Mouse (Mus musculus) intestine, embryonic 16.5 days (tissue): ENCODE measurements around the gene Nol6. TPM values are rescaled to one million over a fixed set of nuclear protein-coding genes. Genes with fewer than 3 reads are reported as not detected.
"Not testable (repeated sequence)": the region's sequence is repeated elsewhere in the genome, so short reads cannot be mapped to it uniquely, and the experiment has no call there.

Experiments
- ATAC-seq: fragments of 200-750 bp; cut with Nextera tagmentation; 2 replicates; pipeline ENCODE4 v1.8.0; 2017; ENCODE audit warnings: moderate TSS enrichment, moderate library complexity
- H3K27ac ChIP-seq: fragments of 300-500 bp; sonication (generic); 2 replicates; pipeline ENCODE4 v1.5.1; 2014; ENCODE audit warnings: mild to moderate bottlenecking, low read length
- H3K27me3 ChIP-seq: fragments of 300-500 bp; sonication (generic); replicated peaks from 2 replicates; pipeline ENCODE4 v1.6.1; 2014; ENCODE audit warnings: low read length, control low read depth, mixed read lengths; ENCODE audit not compliant: control insufficient read depth, insufficient read depth
- H3K36me3 ChIP-seq: fragments of 300-500 bp; sonication (generic); 2 replicates; pipeline ENCODE4 v1.6.1; 2014; ENCODE audit warnings: low read length, control low read depth; ENCODE audit not compliant: control insufficient read depth, insufficient read depth
- H3K4me1 ChIP-seq: fragments of 300-500 bp; sonication (generic); 2 replicates; pipeline ENCODE4 v1.6.1; 2014; ENCODE audit warnings: low read length, control low read depth, mixed read lengths; ENCODE audit not compliant: control insufficient read depth, insufficient read depth
- H3K4me2 ChIP-seq: fragments of 300-500 bp; sonication (generic); 2 replicates; pipeline ENCODE4 v1.6.1; 2014; ENCODE audit warnings: low read depth, low read length, control low read depth
- H3K4me3 ChIP-seq: fragments of 300-500 bp; sonication (generic); 2 replicates; pipeline ENCODE4 v1.5.1; 2014; ENCODE audit warnings: mild to moderate bottlenecking, low read length
- H3K9ac ChIP-seq: fragments of 300-500 bp; sonication (generic); 2 replicates; pipeline ENCODE4 v1.6.1; 2014; ENCODE audit warnings: low read depth, low read length
- H3K9me3 ChIP-seq: fragments of 300-500 bp; sonication (generic); 2 replicates; pipeline ENCODE4 v1.6.1; 2016; ENCODE audit warnings: low read length, control low read depth; ENCODE audit not compliant: control insufficient read depth
- WGBS: fragments of 180-500 bp; shearing (Covaris S2); extraction: QIAGEN DNeasy Blood & Tissue Kit; methylation state at CpG from one replicate; pipeline ENCODE4 v1.1.7; 2014; 5-methylcytosine and 5-hydroxymethylcytosine counted together
- polyA plus RNA-seq: library from polyadenylated mRNA; unstranded; fragments of >200 nt; fragmentation: Nextera tagmentation; extraction: Ambion mirVana; gene quantifications from 2 replicates; pipeline ENCODE4 v1.2.1, GENCODE M21; 2015

Gene Nol6
- polyA plus RNA-seq, 1 experiment from 2014 or later: 20.0 TPM

- no peak for ATAC-seq
- H3K9me3 ChIP-seq: no peaks in the 10 kb centered on the region
- no peaks in the 10 kb centered on the region for H3K36me3 ChIP-seq
- H3K27ac ChIP-seq: no peak overlapping the region
- no peak overlapping the region for H3K4me3 ChIP-seq
- H3K27me3 ChIP-seq: peaks cover 6% of the 10 kb centered on the region; the same call in 1 of the 2 replicates
- 71% methylated on average over 1 of the region's 1 CpGs for WGBS
- peaks cover 31% of the 10 kb centered on the region for H3K4me1 ChIP-seq
- H3K9ac ChIP-seq: no peak overlapping the region
- no peak overlapping the region for H3K4me2 ChIP-seq
These were observed 31.3 kb downstream of the Nol6 start for GRCm38 (mm10) chr4:41092958-41093357.

- WGBS: 36% methylated on average over 3 of the region's 3 CpGs
- no peak for ATAC-seq
- H3K9ac ChIP-seq: no peak overlapping the region
These were observed 32.9 kb downstream of the Nol6 start for GRCm38 (mm10) chr4:41091391-41091790.

GRCm38 (mm10) chr4:41089705-41090104, 34.5 kb downstream of the Nol6 start:
- no peak for ATAC-seq
- WGBS: 63% methylated on average over 2 of the region's 2 CpGs
- no peaks in the 10 kb centered on the region for H3K27me3 ChIP-seq
- no peaks in the 10 kb centered on the region for H3K9me3 ChIP-seq
- H3K4me3 ChIP-seq: no peak overlapping the region
- no peaks in the 10 kb centered on the region for H3K36me3 ChIP-seq
- H3K9ac ChIP-seq: no peak overlapping the region
- peaks cover 8% of the 10 kb centered on the region for H3K4me1 ChIP-seq
- H3K27ac ChIP-seq: no peak overlapping the region
- H3K4me2 ChIP-seq: no peak overlapping the region

More at GRCm38 (mm10) chr4:41091391-41091790, 32.9 kb downstream of the Nol6 start:
- Histone ChIP-seq H3K4me1 (peaks cover 18% of the 10 kb centered on the region), H3K27ac (no peak overlapping the region), H3K36me3 (no peaks in the 10 kb centered on the region), H3K27me3 (no peaks in the 10 kb centered on the region), H3K4me3 (no peak overlapping the region), H3K4me2 (no peak overlapping the region), H3K9me3 (no peaks in the 10 kb centered on the region)

GRCm38 (mm10) chr4:41089189-41089588, 35.1 kb downstream of the Nol6 start:
- H3K9ac ChIP-seq: no peak overlapping the region
- H3K4me2 ChIP-seq: no peak overlapping the region
- H3K4me1 ChIP-seq: peaks cover 3% of the 10 kb centered on the region
- WGBS: 88% methylated on average over 4 of the region's 4 CpGs
- no peaks in the 10 kb centered on the region for H3K27me3 ChIP-seq
- H3K27ac ChIP-seq: no peak overlapping the region
- H3K4me3 ChIP-seq: no peak overlapping the region
- H3K36me3 ChIP-seq: no peaks in the 10 kb centered on the region
- no peaks in the 10 kb centered on the region for H3K9me3 ChIP-seq
- ATAC-seq: no peak

GRCm38 (mm10) chr4:41087459-41088298, 36.6 kb downstream of the Nol6 start:
- Histone ChIP-seq H3K4me2 (no peak overlapping the region), H3K4me1 (no peaks in the 10 kb centered on the region), H3K27ac (no peak overlapping the region), H3K4me3 (no peak overlapping the region), H3K27me3 (no peaks in the 10 kb centered on the region), H3K9me3 (no peaks in the 10 kb centered on the region), H3K36me3 (no peaks in the 10 kb centered on the region), H3K9ac (no peak overlapping the region)
- peak; percentile 80 for ATAC-seq
- 81% methylated on average over 16 of the region's 16 CpGs for WGBS

GRCm38 (mm10) chr4:41086947-41087346, 37.3 kb downstream of the Nol6 start:
- no peaks in the 10 kb centered on the region for H3K27me3 ChIP-seq
- H3K36me3 ChIP-seq: no peaks in the 10 kb centered on the region
- H3K27ac ChIP-seq: no peak overlapping the region
- ATAC-seq: peak; percentile 48; the same call in 1 of the 2 replicates
- H3K4me3 ChIP-seq: no peak overlapping the region
- no peaks in the 10 kb centered on the region for H3K4me1 ChIP-seq
- no peak overlapping the region for H3K4me2 ChIP-seq
- WGBS: 76% methylated on average over 9 of the region's 9 CpGs
- no peaks in the 10 kb centered on the region for H3K9me3 ChIP-seq
- H3K9ac ChIP-seq: no peak overlapping the region

- Histone ChIP-seq H3K4me3 (no peak overlapping the region), H3K27me3 (no peaks in the 10 kb centered on the region), H3K27ac (no peak overlapping the region), H3K9me3 (no peaks in the 10 kb centered on the region), H3K9ac (no peak overlapping the region), H3K4me1 (no peaks in the 10 kb centered on the region), H3K36me3 (no peaks in the 10 kb centered on the region), H3K4me2 (no peak overlapping the region)
- ATAC-seq: no peak
- WGBS: 80% methylated on average over 4 of the region's 4 CpGs
These were observed 39.4 kb downstream of the Nol6 start for GRCm38 (mm10) chr4:41084819-41085218.

- not testable (repeated sequence) for H3K9ac ChIP-seq, H3K36me3 ChIP-seq, H3K27me3 ChIP-seq, H3K4me2 ChIP-seq, H3K4me1 ChIP-seq, H3K27ac ChIP-seq, H3K9me3 ChIP-seq, H3K4me3 ChIP-seq
- ATAC-seq: peak; percentile 53; the same call in 1 of the 2 replicates
- WGBS: 64% methylated on average over 4 of the region's 4 CpGs
These were observed 41.5 kb downstream of the Nol6 start for GRCm38 (mm10) chr4:41082803-41083202.

- Histone ChIP-seq H3K4me3 (no peak overlapping the region), H3K4me1 (no peaks in the 10 kb centered on the region), H3K36me3 (no peaks in the 10 kb centered on the region), H3K9me3 (no peaks in the 10 kb centered on the region), H3K4me2 (no peak overlapping the region), H3K27ac (no peak overlapping the region), H3K9ac (no peak overlapping the region), H3K27me3 (no peaks in the 10 kb centered on the region)
- 80% methylated on average over 5 of the region's 5 CpGs for WGBS
- ATAC-seq: no peak
These were observed 42.5 kb downstream of the Nol6 start for GRCm38 (mm10) chr4:41081733-41082132.
